Comparison of ENCODE assay signal across 24 mouse cellular contexts in the genomic region with DNA sequence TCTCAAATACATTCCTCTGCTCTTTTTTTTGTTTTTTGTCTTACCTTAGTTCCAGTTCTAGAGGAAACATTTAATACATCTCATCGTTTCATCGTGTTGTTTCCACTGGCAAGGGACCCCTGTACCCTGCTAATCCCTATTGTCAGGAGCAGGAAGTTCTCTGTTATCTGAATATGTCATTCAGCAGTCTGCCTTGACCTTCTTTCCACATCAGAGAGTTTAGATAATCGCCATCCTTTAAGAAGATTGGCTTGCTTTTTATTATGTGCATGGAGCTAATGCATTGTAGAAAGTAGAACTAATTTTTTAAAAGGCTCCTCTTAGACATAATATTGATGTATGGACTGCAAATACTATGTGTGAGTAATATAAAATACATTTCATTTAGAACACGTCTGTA.
"Had no signal": no experiment of that assay in that cellular context is flagged by ENCODE, and none has a peak within 500 bp of the region (broad histone marks: within the 10 kb centered on the region; RNA-seq: fewer than 3 reads in every experiment).

No protein-coding gene starts in this region.

- H3K27me3 ChIP-seq: heart, embryonic 13.5 days; heart, embryonic 15.5 days; hindbrain, embryonic 12.5 days; kidney, embryonic 15.5 days; limb, embryonic 13.5 days; limb, embryonic 15.5 days; liver, embryonic 12.5 days had no signal

- H3K4me2 ChIP-seq: heart, embryonic 11.5 days; heart, embryonic 13.5 days; heart, embryonic 15.5 days; hindbrain, embryonic 12.5 days; kidney, embryonic 15.5 days; limb, embryonic 13.5 days; limb, embryonic 15.5 days; liver, embryonic 12.5 days had no signal

- DNase-seq: gastrocnemius, postnatal 14 days; gastrocnemius, postnatal 36 days; heart, adult 11 months; heart, adult 2 months; heart, postnatal 14 days; heart, postnatal 36 days; kidney, adult 11 months; kidney, adult 2 months; kidney, adult 9 months; kidney, postnatal 14 days; kidney, postnatal 36 days; layer of hippocampus, adult 9-11 months; layer of hippocampus, postnatal 36 days; left cerebral cortex, postnatal 4 days had no signal

- H3K36me3 ChIP-seq: heart, embryonic 13.5 days; heart, embryonic 15.5 days; hindbrain, embryonic 12.5 days; kidney, embryonic 15.5 days; limb, embryonic 13.5 days; limb, embryonic 15.5 days; liver, embryonic 12.5 days had no signal

- H3K4me1 ChIP-seq: heart, embryonic 15.5 days; kidney, embryonic 15.5 days; limb, embryonic 13.5 days; limb, embryonic 15.5 days; liver, embryonic 12.5 days had no signal

- H3K9me3 ChIP-seq: heart, embryonic 13.5 days; heart, embryonic 15.5 days; kidney, embryonic 15.5 days; limb, embryonic 13.5 days; limb, embryonic 15.5 days; liver, embryonic 12.5 days had no signal

- H3K27ac ChIP-seq: heart, adult 2 months; heart, embryonic 13.5 days; heart, embryonic 15.5 days; hindbrain, embryonic 12.5 days; kidney, embryonic 15.5 days; kidney, postnatal 0 days; limb, embryonic 13.5 days; limb, embryonic 15.5 days; liver, embryonic 12.5 days had no signal

- H3K4me3 ChIP-seq: heart, adult 2 months; heart, embryonic 13.5 days; heart, embryonic 15.5 days; hindbrain, embryonic 12.5 days; kidney, embryonic 15.5 days; limb, embryonic 13.5 days; limb, embryonic 15.5 days; liver, embryonic 12.5 days had no signal

- ATAC-seq: intestine, embryonic 16.5 days; liver, embryonic 12.5 days had no signal

- H3K9ac ChIP-seq: heart, embryonic 13.5 days; heart, embryonic 15.5 days; hindbrain, embryonic 12.5 days; kidney, embryonic 15.5 days; limb, embryonic 13.5 days; limb, embryonic 15.5 days; liver, embryonic 12.5 days had no signal
